Mouse (Mus musculus) skeletal muscle tissue, postnatal 0 days (tissue): ENCODE measurements around the gene Ncaph. TPM values are rescaled to one million over a fixed set of nuclear protein-coding genes. Genes with fewer than 3 reads are reported as not detected.

Source experiments
- polyA plus RNA-seq: library from polyadenylated mRNA; unstranded; fragments of >200 nt; fragmentation: Nextera tagmentation; extraction: Ambion mirVana; gene quantifications from 2 replicates; pipeline ENCODE4 v1.2.1, GENCODE M21; 2015

The Ncaph gene
- polyA plus RNA-seq, result 14.4 and 16.8 TPM in 2 replicates

GRCm38 (mm10) chr2:127133621-127134461, at the start of gene Ncaph:
Ncaph (minus strand) TSS chr2:127133954.

GRCm38 (mm10) chr2:127143158-127144063, 9.7 kb upstream of the Ncaph start, which contains the start of gene Itpripl1:
Itpripl1 (minus strand) TSS chr2:127143442.

GRCm38 (mm10) chr2:127070435-127070841, 63.3 kb downstream of the Ncaph start, which contains the start of gene Blvra:
Blvra (plus strand) TSS chr2:127070665.

Other genes starting within 250 kb of the Ncaph start
- 29.0 and 32.8 TPM in 2 replicates for gene Sppl2a, start 200.7 kb downstream of the Ncaph start, polyA plus RNA-seq
- 5.2 and 6.1 TPM in 2 replicates for gene Ap4e1, start 125.2 kb downstream of the Ncaph start, polyA plus RNA-seq
- 24.0 and 30.8 TPM in 2 replicates for gene Blvra, start 63.3 kb downstream of the Ncaph start, polyA plus RNA-seq
- 9.9 and 12.2 TPM in 2 replicates for gene Itpripl1, start 9.5 kb upstream of the Ncaph start, polyA plus RNA-seq
- 1.3 and 1.4 TPM in 2 replicates for gene 1810024B03Rik, start 74.3 kb upstream of the Ncaph start, polyA plus RNA-seq
- gene Snrnp200, start 74.4 kb upstream of the Ncaph start, polyA plus RNA-seq, result 15.6 and 18.9 TPM in 2 replicates
- gene Ciao1, start 113.9 kb upstream of the Ncaph start, polyA plus RNA-seq, result 57.0 and 59.0 TPM in 2 replicates
- 26.8 and 28.6 TPM in 2 replicates for gene Tmem127, start 114.0 kb upstream of the Ncaph start, polyA plus RNA-seq
- 106 and 128 TPM in 2 replicates for gene Stard7, start 136.3 kb upstream of the Ncaph start, polyA plus RNA-seq
- 8.7 and 11.3 TPM in 2 replicates for gene Dusp2, start 202.2 kb upstream of the Ncaph start, polyA plus RNA-seq
- gene Astl, start 204.7 kb upstream of the Ncaph start, polyA plus RNA-seq, result 0.24 and 0.41 TPM in 2 replicates
- 1.4 and 1.5 TPM in 2 replicates for gene Adra2b, start 229.3 kb upstream of the Ncaph start, polyA plus RNA-seq